Mouse (Mus musculus) CH12.LX (cell line): ENCODE measurements at regions not wholly inside any gene's neighbourhood (a gene's known extent, or its start where the extent isn't known, plus 50 kb on each side); places are given as distances from the start of the nearest gene placed in this dataset.

Experiments
- CTCF ChIP-seq, 2 experiments: IDR thresholded peaks in 1 of 2; conservative IDR thresholded peaks in 1 of 2; 2 replicates each; pipeline ENCODE4 v1.5.1; 2011 to 2012; ENCODE audit warnings: low read depth in 2 of 2, low read length in 2 of 2, improper control_type of control experiment in 1 of 2, inconsistent platforms in 1 of 2, mild to moderate bottlenecking in 1 of 2, moderate library complexity in 1 of 2
- EP300 ChIP-seq: IDR thresholded peaks from 2 replicates; pipeline ENCODE4 v1.6.1; 2011; ENCODE audit warnings: low read length, improper control_type of control experiment
- HCFC1 ChIP-seq: IDR thresholded peaks from 2 replicates; pipeline ENCODE4 v1.6.1; 2012; ENCODE audit warnings: low read depth, mild to moderate bottlenecking, inconsistent platforms, low read length, improper control_type of control experiment
- MAX ChIP-seq: IDR thresholded peaks from 2 replicates; pipeline ENCODE4 v1.6.1; 2011; ENCODE audit warnings: low read length, improper control_type of control experiment
- RCOR1 ChIP-seq: conservative IDR thresholded peaks from 2 replicates; pipeline ENCODE4 v1.6.1; 2012; ENCODE audit warnings: low read depth, mild to moderate bottlenecking, inconsistent platforms, low read length, improper control_type of control experiment
- TBP ChIP-seq: conservative IDR thresholded peaks from 2 replicates; pipeline ENCODE4 v1.6.1; 2011; ENCODE audit warnings: low read depth, low read length, improper control_type of control experiment
- TCF12 ChIP-seq: IDR thresholded peaks from 2 replicates; pipeline ENCODE4 v1.6.1; 2014; ENCODE audit warnings: low read depth, mild to moderate bottlenecking, inconsistent platforms, low read length, improper control_type of control experiment
- USF1 ChIP-seq: IDR thresholded peaks from 2 replicates; pipeline ENCODE4 v1.6.1; 2014; ENCODE audit warnings: low read depth, mild to moderate bottlenecking, inconsistent platforms, low read length, improper control_type of control experiment
- ZNF384 ChIP-seq: IDR thresholded peaks from 2 replicates; pipeline ENCODE4 v1.6.1; 2012; ENCODE audit warnings: low read depth, low read length, improper control_type of control experiment, inconsistent platforms

GRCm38 (mm10) chr4:54460596-54460995, 484.3 kb upstream of the Zfp462 start:
- TF ChIP-seq EP300 (no peak), RCOR1 (no peak), TBP (no peak), CTCF (conservative IDR thresholded peaks at IDR 0.05 in 1 of 2, IDR thresholded peaks at IDR 0.05 in 1 of 2; ENCODE audit: low read depth in 2 of 2, low read length in 2 of 2) (no peak), MAX (no peak), ZNF384 (no peak), USF1 (no peak), HCFC1 (no peak), TCF12 (no peak)
